Mouse (Mus musculus): ENCODE results near the gene Ankrd37. TPM values are rescaled to one million over a fixed set of nuclear protein-coding genes. Genes with fewer than 3 reads are reported as not detected.
A peak's percentile ranks its signal among the peaks of the same experiment; 100 is the strongest.

Ankrd37 gene
- total and polyA plus RNA-seq, 3 experiments = 12.8 to 157 (median 79.0) TPM

DNA sequence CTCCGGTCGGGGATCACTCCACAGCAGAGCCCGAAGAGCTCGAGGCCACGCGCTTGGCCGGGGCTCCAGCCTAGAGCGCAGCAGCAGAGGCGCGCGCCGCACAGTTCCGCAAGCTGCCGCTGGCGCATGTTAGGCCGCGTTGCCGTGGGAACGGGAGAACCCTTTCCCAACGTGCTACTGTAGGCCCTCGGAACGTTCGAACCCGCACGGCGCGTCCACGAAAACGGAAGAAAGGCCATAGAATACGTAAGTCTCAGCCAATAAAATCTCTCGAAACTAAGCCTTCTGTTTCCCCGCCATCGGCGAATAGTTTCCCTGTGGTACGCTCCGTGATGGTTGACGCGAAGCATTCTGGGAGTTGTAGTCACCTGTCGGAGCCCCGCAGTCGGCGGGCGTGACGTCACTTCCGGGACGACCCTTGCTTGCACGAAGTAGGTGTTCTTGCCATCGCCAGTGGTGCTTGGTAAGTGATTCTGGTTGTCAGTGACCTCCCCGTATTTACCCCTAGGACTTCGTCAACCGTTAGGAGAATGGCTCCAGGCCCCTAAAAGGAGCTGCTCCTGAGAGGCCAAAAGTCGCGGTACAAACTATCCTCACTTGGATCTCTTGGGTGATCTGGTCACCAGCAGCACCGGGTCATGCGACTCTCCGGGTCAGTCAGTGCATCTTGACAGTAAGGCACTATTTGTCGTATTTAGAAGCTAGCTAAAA is 30.2 kb downstream of the Ankrd37 start, which contains the start of the genes 1700029J07Rik and Ufsp2:
1700029J07Rik (minus strand) TSS at position 127 of the 711 bp plus-strand sequence.
Ufsp2 (plus strand) TSS at position 403 of the 711 bp plus-strand sequence.
- Histone ChIP-seq H3K9me3 (replicated peaks; ENCODE audit: low read length) (peaks cover 18% of the 10 kb centered on the region), H3K79me2 (replicated peaks; ENCODE audit: control insufficient read depth, extremely low read depth, insufficient read depth, poor library complexity, severe bottlenecking) (peaks cover 4% of the 10 kb centered on the region), H3K9ac (ENCODE audit: insufficient read depth, low read depth) (peak within 1 kb of the TSS; percentile 92), H3K27ac (ENCODE audit: insufficient read depth, low read depth) (peak within 1 kb of the TSS; percentile 27; the same call in 1 of the 2 replicates), H3K4me1 (ENCODE audit: control insufficient read depth in 1 of 2, insufficient read depth in 2 of 2) (peaks cover 0 to 9% of the 10 kb centered on the region in 2 experiments; a peak in 2 of 4 replicates), H3K4me2 (ENCODE audit: insufficient read depth, low read depth, poor library complexity, severe bottlenecking) (peak within 1 kb of the TSS; percentile 96), H3K4me3 (replicated peaks in 1 of 3; ENCODE audit: low read depth in 2 of 3, low read length in 2 of 3, poor library complexity in 1 of 3) (peak within 1 kb of the TSS; percentile 74 to 82 (median 79)), H3K27me3 (replicated peaks) (no peaks in the 10 kb centered on the region), H3K36me3 (replicated peaks in 1 of 2; ENCODE audit: control insufficient read depth in 1 of 2, insufficient read depth in 1 of 2, low read length in 1 of 2) (peaks cover 9 to 32% of the 10 kb centered on the region in 2 experiments)
- in situ Hi-C loops (cut with MboI; ENCODE audit: low pct_ligation_motif_present, low pct_unique_long_range_greater_than_20kb, low sequenced_read_pairs) = no loop called here
- peak; percentile 99 for DNase-seq (ENCODE audit: extremely low read depth)
- TF ChIP-seq BHLHE40 (IDR thresholded peaks at IDR 0.05; ENCODE audit: low read depth, low read length) (no peak), JUN (IDR thresholded peaks at IDR 0.05; ENCODE audit: insufficient read depth, low read depth, low read length) (peak; percentile 76), MYC (IDR thresholded peaks at IDR 0.05; ENCODE audit: low read depth, low read length) (peak; percentile 85), MXI1 (IDR thresholded peaks at IDR 0.05; ENCODE audit: low read depth, low read length) (peak; percentile 99), HCFC1 (IDR thresholded peaks at IDR 0.05; ENCODE audit: low read depth, low read length) (peak; percentile 97), GABPA (IDR thresholded peaks at IDR 0.05; ENCODE audit: insufficient replicate concordance, low read depth, low read length) (peak; percentile 27; the same call in 1 of the 2 replicates), JUND (conservative IDR thresholded peaks at IDR 0.05; ENCODE audit: low read depth, low read length) (peak; percentile 86), UBTF (IDR thresholded peaks at IDR 0.05; ENCODE audit: low read depth, low read length) (no peak), ZC3H11A (IDR thresholded peaks at IDR 0.05; ENCODE audit: low read depth, low read length) (no peak), NRF1 (IDR thresholded peaks at IDR 0.05; ENCODE audit: low read depth, low read length) (peak; percentile 79), IRF4 (IDR thresholded peaks at IDR 0.05; ENCODE audit: low read depth, low read length) (peak; percentile 58; the same call in 1 of the 2 replicates), ZMIZ1 (IDR thresholded peaks at IDR 0.05; ENCODE audit: low read depth, low read length) (peak; percentile 60; the same call in 1 of the 2 replicates), TBP (conservative IDR thresholded peaks at IDR 0.05; ENCODE audit: low read depth, low read length) (peak; percentile 82), E2F4 (IDR thresholded peaks at IDR 0.05; ENCODE audit: insufficient replicate concordance, low read depth, low read length) (peak; percentile 92; the same call in 1 of the 2 replicates), EP300 (IDR thresholded peaks at IDR 0.05; ENCODE audit: low read length) (0 out of 2 replicates have a peak, but pooled peaks have one; percentile 25), NELFE (IDR thresholded peaks at IDR 0.05; ENCODE audit: low read depth, low read length) (peak; percentile 57; the same call in 1 of the 2 replicates), ZKSCAN1 (IDR thresholded peaks at IDR 0.05; ENCODE audit: borderline replicate concordance, low read depth, low read length) (no peak), RAD21 (IDR thresholded peaks at IDR 0.05; ENCODE audit: low read depth, low read length) (no peak), KAT2A (IDR thresholded peaks at IDR 0.05; ENCODE audit: insufficient replicate concordance, low read length) (peak; percentile 94; the same call in 1 of the 2 replicates), PAX5 (IDR thresholded peaks at IDR 0.05; ENCODE audit: low read length) (no peak), ELF1 (IDR thresholded peaks at IDR 0.05; ENCODE audit: low read depth, low read length) (peak; percentile 92), MAZ (IDR thresholded peaks at IDR 0.05; ENCODE audit: low read depth, low read length) (no peak), RCOR1 (conservative IDR thresholded peaks at IDR 0.05; ENCODE audit: low read depth, low read length) (no peak), ETS1 (conservative IDR thresholded peaks at IDR 0.05; ENCODE audit: low read depth, low read length) (no peak), POLR2A (IDR thresholded peaks at IDR 0.05; ENCODE audit: low read depth, low read length) (peak; percentile 80), USF1 (IDR thresholded peaks at IDR 0.05; ENCODE audit: low read depth, low read length) (no peak), MAFK (IDR thresholded peaks at IDR 0.05; ENCODE audit: insufficient replicate concordance, low read length) (no peak), MAX (IDR thresholded peaks at IDR 0.05; ENCODE audit: low read length) (peak; percentile 89), SIN3A (IDR thresholded peaks at IDR 0.05; ENCODE audit: low read length) (peak; percentile 93), CTCF (conservative IDR thresholded peaks at IDR 0.05 in 1 of 2, IDR thresholded peaks at IDR 0.05 in 1 of 2; ENCODE audit: low read depth in 2 of 2, low read length in 2 of 2) (no peak), ZNF384 (IDR thresholded peaks at IDR 0.05; ENCODE audit: low read depth, low read length) (no peak), CHD2 (IDR thresholded peaks at IDR 0.05; ENCODE audit: low read length) (no peak), POLR2AphosphoS2 (IDR thresholded peaks at IDR 0.05; ENCODE audit: low read depth, low read length) (no peak), USF2 (conservative IDR thresholded peaks at IDR 0.05; ENCODE audit: low read depth, low read length) (no peak), CHD1 (IDR thresholded peaks at IDR 0.05; ENCODE audit: low read depth, low read length) (no peak), SMC3 (IDR thresholded peaks at IDR 0.05; ENCODE audit: low read depth, low read length) (no peak), TCF12 (IDR thresholded peaks at IDR 0.05; ENCODE audit: low read depth, low read length) (peak; percentile 63; the same call in 1 of the 2 replicates), MEF2A (IDR thresholded peaks at IDR 0.05; ENCODE audit: borderline replicate concordance, low read depth, low read length) (no peak)
- dilution Hi-C loops (cut with MboI; ENCODE audit: extremely low pct_ligation_motif_present, extremely low pct_unique_long_range_greater_than_20kb, low sequenced_read_pairs) = no loop called here
